Mouse (Mus musculus) small intestine, adult 2 months (tissue): ENCODE results near the gene Trim47.

Source experiments
- CTCF ChIP-seq: fragments of 200-500 bp; IDR thresholded peaks from 2 replicates; pipeline ENCODE4 v1.5.1; 2012; ENCODE audit warnings: low read depth, mild to moderate bottlenecking, control low read depth, inconsistent platforms, low read length, moderate library complexity, mixed read lengths; ENCODE audit not compliant: insufficient replicate concordance, insufficient read length; ENCODE audit errors: extremely low read depth
- POLR2A ChIP-seq: fragments of 200-500 bp; IDR thresholded peaks from 2 replicates; pipeline ENCODE4 v1.6.1; 2012; ENCODE audit warnings: low read depth, mild to moderate bottlenecking, control low read depth, inconsistent platforms, low read length, moderate library complexity

DNA sequence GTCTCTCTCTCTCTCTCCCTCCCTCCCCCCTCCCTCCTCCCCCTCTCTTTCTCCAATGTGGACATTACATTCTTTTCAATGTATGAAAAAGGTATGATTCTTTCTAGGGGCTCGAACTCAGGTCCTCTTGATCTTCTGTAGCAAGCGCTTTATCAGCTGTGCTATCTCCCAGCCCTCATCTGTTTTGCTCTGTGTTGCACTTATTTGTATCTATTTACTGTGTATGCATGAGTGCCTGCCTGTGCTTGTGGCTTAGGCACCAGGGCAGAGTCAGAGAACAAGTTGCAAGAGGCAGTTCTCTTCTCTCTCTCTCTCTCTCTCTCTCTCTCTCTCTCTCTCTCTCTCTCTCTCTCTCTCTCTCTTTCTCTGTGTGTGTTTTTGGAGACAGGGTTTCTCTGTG, 21.9 kb downstream of the Trim47 start:
- TF ChIP-seq CTCF, result no peak
- no peak for TF ChIP-seq POLR2A
